Mouse (Mus musculus): Measurements from ENCODE around the gene Pamr1. TPM values are rescaled to one million over a fixed set of nuclear protein-coding genes. Genes with fewer than 3 reads are reported as not detected.

Gene Pamr1
- polyA plus RNA-seq, 1 experiment from 2014 or later: 44.2 TPM

DNA sequence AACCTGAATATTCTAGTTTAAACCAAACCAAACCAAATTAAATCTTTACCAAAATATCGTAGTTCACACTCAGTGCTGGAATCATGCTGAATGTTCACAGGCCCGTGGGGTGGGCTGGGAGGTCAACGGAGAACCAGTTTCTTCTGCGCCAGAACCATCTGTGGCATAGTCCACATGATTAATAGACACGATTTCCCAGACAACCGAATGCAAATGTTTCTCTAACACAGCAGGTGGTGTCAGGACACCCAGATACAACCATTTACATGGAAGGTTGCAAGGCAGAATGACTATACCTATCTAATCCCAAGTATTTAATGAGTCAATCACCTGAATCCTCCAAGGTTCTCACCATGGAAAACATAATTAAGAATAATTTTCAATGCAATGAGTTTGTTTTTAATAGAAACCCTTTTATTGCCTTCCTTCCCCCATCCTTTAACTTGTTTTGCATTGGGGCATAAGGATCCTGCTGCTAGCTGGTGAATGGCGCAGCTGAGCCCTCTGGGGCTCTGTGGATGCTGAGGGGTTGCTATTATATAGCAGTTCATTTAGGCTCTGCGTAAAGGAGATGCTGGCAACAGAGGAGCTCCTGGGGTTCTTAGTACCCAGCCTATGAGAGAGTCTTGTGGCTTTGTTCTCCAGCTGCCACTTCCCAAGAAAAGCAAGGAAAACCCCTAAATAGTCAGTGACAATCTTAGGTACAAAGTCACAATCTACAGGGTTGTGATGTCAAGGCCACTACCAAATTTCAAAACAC, 106.3 kb downstream of the Pamr1 start:
- no peak overlapping the region for H3K4me2 ChIP-seq (replicated peaks; ENCODE audit: low read depth, low read length)
- TF ChIP-seq CTCF (IDR thresholded peaks at IDR 0.05) (no peak), EP300 (IDR thresholded peaks at IDR 0.05) (no peak)
- H3K27me3 ChIP-seq (replicated peaks; ENCODE audit: insufficient read depth, low read length): peaks cover 19% of the 10 kb centered on the region
- H3K4me1 ChIP-seq (ENCODE audit: insufficient read depth, low read depth, low read length): no peaks in the 10 kb centered on the region
- H3K4me3 ChIP-seq (ENCODE audit: low read depth, low read length): no peak overlapping the region
- H3K27ac ChIP-seq (ENCODE audit: low read length): no peak overlapping the region
- DNase-seq (ENCODE audit: low spot score): no peak
- H3K36me3 ChIP-seq (ENCODE audit: insufficient read depth, low read length): no peaks in the 10 kb centered on the region
- no peaks in the 10 kb centered on the region for H3K9me3 ChIP-seq (ENCODE audit: low read length)
- H3K9ac ChIP-seq (replicated peaks; ENCODE audit: low read depth): no peak overlapping the region
- ATAC-seq: no peak
- WGBS: 71% methylated on average over 8 of the region's 8 CpGs

DNA sequence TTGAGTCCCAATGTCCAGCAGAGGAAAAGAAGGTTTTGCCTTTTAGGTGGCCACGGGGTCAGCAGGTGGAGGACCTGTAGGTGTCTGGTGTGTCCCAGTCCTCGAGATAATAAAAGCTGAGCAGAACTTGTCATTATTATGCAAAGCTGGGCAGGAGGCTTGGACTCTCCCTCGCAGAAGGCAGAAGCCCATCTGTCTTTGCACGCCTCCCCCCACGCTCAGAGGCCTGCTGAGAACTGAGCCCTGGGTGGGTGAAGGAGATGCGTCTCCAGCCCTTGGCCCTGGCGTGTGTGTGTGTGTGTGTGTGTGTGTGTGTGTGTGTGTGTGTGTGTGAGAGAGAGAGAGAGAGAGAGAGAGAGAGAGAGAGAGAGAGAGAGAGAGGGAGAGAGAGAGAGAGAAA, 107.9 kb downstream of the Pamr1 start:
- WGBS: 26% methylated on average over 6 of the region's 7 CpGs
- H3K27ac ChIP-seq (ENCODE audit: low read length): no peak overlapping the region
- no peak for ATAC-seq
- no peak overlapping the region for H3K9ac ChIP-seq (replicated peaks; ENCODE audit: low read depth)
- no peak for DNase-seq (ENCODE audit: low spot score)
- H3K4me1 ChIP-seq (ENCODE audit: insufficient read depth, low read depth, low read length): no peaks in the 10 kb centered on the region
- H3K4me2 ChIP-seq (replicated peaks; ENCODE audit: low read depth, low read length): no peak overlapping the region
- H3K27me3 ChIP-seq (replicated peaks; ENCODE audit: insufficient read depth, low read length): peaks cover 19% of the 10 kb centered on the region
- H3K36me3 ChIP-seq (ENCODE audit: insufficient read depth, low read length): no peaks in the 10 kb centered on the region
- H3K9me3 ChIP-seq (ENCODE audit: low read length): no peaks in the 10 kb centered on the region
- TF ChIP-seq CTCF (IDR thresholded peaks at IDR 0.05) (no peak), EP300 (IDR thresholded peaks at IDR 0.05) (no peak)
- no peak overlapping the region for H3K4me3 ChIP-seq (ENCODE audit: low read depth, low read length)

DNA sequence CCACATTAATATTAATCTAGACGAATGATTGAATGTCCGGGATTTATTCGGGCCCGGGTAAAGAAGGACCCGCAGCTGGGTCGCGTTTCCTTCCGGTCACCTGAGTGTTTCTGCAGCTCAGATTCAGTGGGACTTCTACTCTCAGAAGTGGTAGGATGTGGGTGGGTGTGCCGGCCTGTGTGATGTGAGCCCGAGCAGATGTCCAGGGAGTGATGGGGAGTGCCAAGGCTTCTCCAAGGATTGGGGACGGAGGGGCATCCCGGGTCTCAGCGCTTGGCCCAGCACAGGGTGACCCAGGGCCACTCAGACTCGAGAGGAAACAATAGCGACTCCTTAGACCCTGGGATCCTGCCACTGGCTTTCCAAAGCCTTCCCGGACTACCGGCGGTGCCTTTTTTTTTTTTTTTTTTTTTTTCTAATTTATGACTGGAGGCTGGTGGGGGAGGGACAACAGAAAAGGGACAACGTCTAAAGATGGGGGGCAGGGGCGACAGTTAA, 108.4 kb downstream of the Pamr1 start, which contains the start of gene Slc1a2:
Slc1a2 (plus strand) TSS at position 497 of the 498 bp plus-strand sequence.
- no peaks in the 10 kb centered on the region for H3K9me3 ChIP-seq (ENCODE audit: low read length)
- ATAC-seq: no peak
- no peaks in the 10 kb centered on the region for H3K4me1 ChIP-seq (ENCODE audit: insufficient read depth, low read depth, low read length)
- peak within 1 kb of the TSS; percentile 95 for H3K4me2 ChIP-seq (replicated peaks; ENCODE audit: low read depth, low read length)
- peak; percentile 23 for DNase-seq (ENCODE audit: low spot score)
- no peaks in the 10 kb centered on the region for H3K36me3 ChIP-seq (ENCODE audit: insufficient read depth, low read length)
- WGBS: under 1% methylated on average over 19 of the region's 20 CpGs
- TF ChIP-seq EP300 (IDR thresholded peaks at IDR 0.05) (no peak), CTCF (IDR thresholded peaks at IDR 0.05) (no peak)
- peak within 1 kb of the TSS; percentile 53 for H3K4me3 ChIP-seq (ENCODE audit: low read depth, low read length)
- H3K9ac ChIP-seq (replicated peaks; ENCODE audit: low read depth): no peak within 1 kb of the TSS
- H3K27me3 ChIP-seq (replicated peaks; ENCODE audit: insufficient read depth, low read length): peaks cover 19% of the 10 kb centered on the region
- no peak within 1 kb of the TSS for H3K27ac ChIP-seq (ENCODE audit: low read length)

DNA sequence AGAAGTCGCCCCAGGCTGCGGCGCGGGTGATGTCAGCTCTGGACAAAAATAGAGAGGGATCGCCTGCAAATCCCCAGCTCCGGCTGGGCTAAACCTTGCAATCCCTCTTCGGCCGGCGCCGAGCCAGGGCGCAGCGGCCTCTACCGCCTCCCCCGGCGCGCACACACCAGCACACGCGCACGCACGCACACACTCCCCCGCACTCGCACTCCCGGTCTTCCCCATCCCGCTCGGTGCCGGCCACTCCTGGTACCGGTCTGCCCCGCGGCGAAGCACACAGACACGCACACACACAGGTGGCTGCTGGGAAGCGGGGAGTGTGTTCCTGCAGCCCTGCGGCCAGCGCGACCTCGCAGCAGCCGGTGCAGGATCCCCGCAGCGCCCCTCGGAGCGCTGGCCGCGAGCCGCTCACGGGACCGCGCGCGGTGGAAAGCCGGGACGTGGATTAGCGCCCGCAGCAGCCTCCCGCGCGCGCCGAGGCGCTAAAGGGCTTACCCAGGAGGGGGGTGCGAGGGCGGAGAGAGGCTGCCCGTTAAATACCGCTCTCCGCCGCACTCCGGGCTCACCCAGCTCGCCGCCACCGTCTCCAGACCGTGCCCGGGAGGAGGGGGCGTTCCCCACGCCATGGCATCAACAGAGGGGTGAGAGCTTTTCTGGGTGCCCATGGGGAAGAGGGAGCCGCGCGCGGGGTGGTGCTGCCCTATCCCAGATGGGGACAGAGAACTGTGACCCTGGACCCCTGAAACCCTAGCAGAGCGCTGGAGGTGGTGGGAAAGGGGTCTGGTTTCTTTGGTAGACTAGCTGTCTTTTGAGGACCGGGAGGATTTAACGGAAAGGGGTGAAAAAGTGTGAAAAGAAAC, 109.1 kb downstream of the Pamr1 start:
- H3K36me3 ChIP-seq (ENCODE audit: insufficient read depth, low read length): no peaks in the 10 kb centered on the region
- H3K4me2 ChIP-seq (replicated peaks; ENCODE audit: low read depth, low read length): peak overlapping the region; percentile 95
- under 1% methylated on average over 75 of the region's 80 CpGs for WGBS
- DNase-seq (ENCODE audit: low spot score) (peak; percentile 57), ATAC-seq (peak; percentile 67)
- TF ChIP-seq EP300 (IDR thresholded peaks at IDR 0.05) (no peak), CTCF (IDR thresholded peaks at IDR 0.05) (peak; percentile 46)
- no peaks in the 10 kb centered on the region for H3K9me3 ChIP-seq (ENCODE audit: low read length)
- H3K4me1 ChIP-seq (ENCODE audit: insufficient read depth, low read depth, low read length): no peaks in the 10 kb centered on the region
- H3K27ac ChIP-seq (ENCODE audit: low read length): no peak overlapping the region
- no peak overlapping the region for H3K9ac ChIP-seq (replicated peaks; ENCODE audit: low read depth)
- H3K4me3 ChIP-seq (ENCODE audit: low read depth, low read length): peak overlapping the region; percentile 53
- H3K27me3 ChIP-seq (replicated peaks; ENCODE audit: insufficient read depth, low read length): peaks cover 19% of the 10 kb centered on the region

DNA sequence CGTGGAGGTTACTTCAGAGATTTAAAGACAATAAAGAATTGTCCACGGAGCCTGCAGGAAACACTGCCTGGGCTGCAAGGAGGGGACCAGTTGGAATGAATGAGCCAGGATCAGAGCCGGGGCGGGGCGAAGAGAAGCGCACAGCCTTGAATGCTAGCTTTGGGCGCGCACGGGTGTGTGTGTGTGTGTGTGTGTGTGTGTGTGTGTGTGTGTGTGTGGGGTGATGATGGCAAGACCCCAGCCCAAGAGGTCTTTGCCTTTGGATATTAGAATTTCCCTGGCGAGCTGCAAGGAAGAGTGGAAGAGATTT, 109.7 kb downstream of the Pamr1 start:
- H3K27ac ChIP-seq (ENCODE audit: low read length): no peak overlapping the region
- no peaks in the 10 kb centered on the region for H3K36me3 ChIP-seq (ENCODE audit: insufficient read depth, low read length)
- 5% methylated on average over 10 of the region's 10 CpGs for WGBS
- H3K4me3 ChIP-seq (ENCODE audit: low read depth, low read length): peak overlapping the region; percentile 53
- TF ChIP-seq CTCF (IDR thresholded peaks at IDR 0.05) (no peak), EP300 (IDR thresholded peaks at IDR 0.05) (no peak)
- peak overlapping the region; percentile 95 for H3K4me2 ChIP-seq (replicated peaks; ENCODE audit: low read depth, low read length)
- no peaks in the 10 kb centered on the region for H3K9me3 ChIP-seq (ENCODE audit: low read length)
- H3K4me1 ChIP-seq (ENCODE audit: insufficient read depth, low read depth, low read length): no peaks in the 10 kb centered on the region
- no peak overlapping the region for H3K9ac ChIP-seq (replicated peaks; ENCODE audit: low read depth)
- ATAC-seq: no peak
- DNase-seq (ENCODE audit: low spot score): peak; percentile 43
- peaks cover 19% of the 10 kb centered on the region for H3K27me3 ChIP-seq (replicated peaks; ENCODE audit: insufficient read depth, low read length)

DNA sequence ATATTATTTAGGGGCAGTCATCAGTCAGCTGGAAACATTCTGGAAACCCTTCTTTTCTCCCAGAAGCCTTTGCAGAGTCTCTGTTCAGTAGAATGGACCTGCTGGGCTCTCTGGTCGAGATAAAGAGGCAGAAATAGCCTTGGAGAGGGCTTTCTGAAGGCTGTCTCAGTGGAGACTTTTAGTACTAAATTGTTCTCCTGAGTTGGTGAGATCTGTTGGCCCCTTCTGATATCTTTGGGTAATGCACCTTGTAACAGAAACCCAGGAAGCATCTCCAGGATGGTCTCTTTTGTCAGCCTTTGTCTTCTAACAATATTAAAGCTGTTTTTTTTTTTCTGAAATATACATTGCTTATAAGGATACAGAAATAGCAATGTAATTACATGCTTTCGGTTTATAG, 111.2 kb downstream of the Pamr1 start:
- Histone ChIP-seq H3K27me3 (replicated peaks; ENCODE audit: insufficient read depth, low read length) (peaks cover 19% of the 10 kb centered on the region), H3K36me3 (ENCODE audit: insufficient read depth, low read length) (no peaks in the 10 kb centered on the region), H3K4me2 (replicated peaks; ENCODE audit: low read depth, low read length) (no peak overlapping the region), H3K27ac (ENCODE audit: low read length) (no peak overlapping the region), H3K9ac (replicated peaks; ENCODE audit: low read depth) (no peak overlapping the region), H3K4me3 (ENCODE audit: low read depth, low read length) (no peak overlapping the region), H3K4me1 (ENCODE audit: insufficient read depth, low read depth, low read length) (no peaks in the 10 kb centered on the region), H3K9me3 (ENCODE audit: low read length) (no peaks in the 10 kb centered on the region)
- DNase-seq (ENCODE audit: low spot score) (no peak), ATAC-seq (no peak)
- 56% methylated on average over 2 of the region's 2 CpGs for WGBS
- TF ChIP-seq CTCF (IDR thresholded peaks at IDR 0.05) (no peak), EP300 (IDR thresholded peaks at IDR 0.05) (no peak)
